Mouse (Mus musculus): ENCODE measurements around the gene Sfxn2. TPM values are rescaled to one million over a fixed set of nuclear protein-coding genes. Genes with fewer than 3 reads are reported as not detected.

Sfxn2 gene
- polyA plus RNA-seq, 1 experiment from 2014 or later = 8.1 TPM

DNA sequence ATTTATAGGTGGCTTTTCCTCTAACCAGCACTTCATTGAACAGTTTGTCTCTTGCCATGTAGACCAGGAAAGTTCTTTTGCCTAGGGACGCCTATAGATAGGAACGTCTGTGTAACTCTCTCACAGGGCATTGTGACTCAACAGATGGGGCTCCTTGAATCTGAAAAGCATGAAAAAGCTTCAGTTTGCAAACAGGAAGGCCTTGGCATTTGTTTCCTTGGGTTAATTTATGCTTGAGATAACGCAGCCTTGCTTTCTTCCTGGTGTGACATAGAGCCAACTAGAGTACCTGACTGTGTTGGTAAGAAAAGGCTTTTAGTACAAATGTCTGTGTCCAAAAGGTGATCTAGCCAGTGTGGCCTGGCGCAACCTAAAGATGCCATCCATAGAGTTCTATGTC, 29.2 kb downstream of the Sfxn2 start:
- Histone ChIP-seq H3K27ac (replicated peaks) (no peak overlapping the region), H3K9me3 (no peaks in the 10 kb centered on the region), H3K4me3 (no peak overlapping the region), H3K27me3 (replicated peaks) (no peaks in the 10 kb centered on the region), H3K4me2 (no peak overlapping the region), H3K4me1 (peaks cover 43% of the 10 kb centered on the region), H3K9ac (no peak overlapping the region), H3K36me3 (peaks cover 36% of the 10 kb centered on the region)
- no peak for ATAC-seq (ENCODE audit: extremely low read depth, insufficient number of reproducible peaks, low FRiP score, low TSS enrichment)
- WGBS = 79% methylated on average over 4 of the region's 4 CpGs

DNA sequence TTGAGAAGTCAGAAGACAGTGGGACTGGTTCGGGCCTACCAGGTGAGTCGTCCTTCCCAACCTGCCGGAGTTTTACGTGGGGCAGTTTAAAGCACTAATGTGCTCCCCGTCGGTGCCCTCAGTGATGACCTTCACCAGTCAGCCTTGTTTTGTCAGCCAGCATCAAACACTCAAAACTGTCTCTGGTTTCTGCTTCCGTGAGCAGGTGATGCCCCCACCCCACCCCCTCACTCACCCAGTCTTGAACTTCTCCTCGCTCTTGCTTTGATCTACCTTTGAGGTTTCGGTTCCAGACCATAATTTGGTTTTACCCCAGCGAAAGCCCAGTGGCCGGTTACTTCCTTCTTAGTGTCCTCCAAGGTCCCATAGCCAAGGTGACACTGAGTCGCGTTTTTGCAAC, 33.6 kb downstream of the Sfxn2 start:
- ATAC-seq (ENCODE audit: extremely low read depth, insufficient number of reproducible peaks, low FRiP score, low TSS enrichment) = no peak
- H3K27me3 ChIP-seq (replicated peaks) = no peaks in the 10 kb centered on the region
- H3K9me3 ChIP-seq = no peaks in the 10 kb centered on the region
- H3K9ac ChIP-seq = no peak overlapping the region
- H3K36me3 ChIP-seq = peaks cover 56% of the 10 kb centered on the region
- no peak overlapping the region for H3K27ac ChIP-seq (replicated peaks)
- peaks cover 44% of the 10 kb centered on the region for H3K4me1 ChIP-seq
- 89% methylated on average over 13 of the region's 13 CpGs for WGBS
- H3K4me2 ChIP-seq = no peak overlapping the region
- H3K4me3 ChIP-seq = no peak overlapping the region

DNA sequence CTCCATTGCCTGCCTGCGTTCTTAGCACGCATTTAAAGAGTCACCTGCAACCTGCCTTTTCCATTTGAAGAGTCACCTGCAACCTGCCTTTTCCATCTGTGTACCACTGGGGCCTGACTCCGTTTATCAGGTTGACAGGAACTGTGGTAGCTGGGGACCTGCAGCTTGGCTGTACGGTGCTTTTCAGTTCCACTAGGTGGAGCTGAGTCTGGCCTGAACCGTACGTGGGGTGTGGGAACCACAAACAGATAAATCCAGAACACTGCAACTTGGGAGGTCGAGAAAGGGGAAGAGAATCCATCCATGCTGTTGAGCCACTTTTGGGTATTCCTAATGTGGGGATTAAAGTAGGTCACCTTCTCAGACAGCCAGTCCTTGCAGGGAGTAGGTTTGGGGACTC, 34.3 kb downstream of the Sfxn2 start:
- H3K36me3 ChIP-seq = peaks cover 56% of the 10 kb centered on the region
- no peak overlapping the region for H3K9ac ChIP-seq
- H3K4me1 ChIP-seq = peaks cover 36% of the 10 kb centered on the region
- no peak overlapping the region for H3K27ac ChIP-seq (replicated peaks)
- no peaks in the 10 kb centered on the region for H3K9me3 ChIP-seq
- H3K27me3 ChIP-seq (replicated peaks) = no peaks in the 10 kb centered on the region
- WGBS = 32% methylated on average over 7 of the region's 7 CpGs
- no peak overlapping the region for H3K4me2 ChIP-seq
- no peak for ATAC-seq (ENCODE audit: extremely low read depth, insufficient number of reproducible peaks, low FRiP score, low TSS enrichment)
- no peak overlapping the region for H3K4me3 ChIP-seq

DNA sequence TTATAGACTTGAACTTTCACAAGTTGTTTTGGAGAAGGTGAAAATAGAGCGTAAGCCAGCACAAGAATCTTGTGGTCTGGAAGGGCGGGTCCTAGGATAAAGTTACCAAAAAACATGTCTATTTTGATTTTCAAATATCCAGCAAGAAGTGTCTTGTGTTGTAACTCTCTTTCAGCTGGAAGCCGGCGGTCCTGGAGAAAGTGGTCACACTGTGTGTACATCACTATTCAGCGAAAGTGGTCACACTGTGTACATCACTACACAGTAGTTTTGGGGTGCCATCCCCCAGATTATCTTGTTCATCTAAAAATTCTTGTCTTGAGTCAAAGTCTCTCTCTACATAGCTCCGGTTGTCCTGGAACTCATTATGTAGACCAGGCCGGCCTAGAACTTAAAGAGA, 35.0 kb downstream of the Sfxn2 start:
- H3K36me3 ChIP-seq = peaks cover 60% of the 10 kb centered on the region
- peaks cover 40% of the 10 kb centered on the region for H3K4me1 ChIP-seq
- WGBS = 97% methylated on average over 7 of the region's 7 CpGs
- no peak overlapping the region for H3K4me3 ChIP-seq
- no peaks in the 10 kb centered on the region for H3K9me3 ChIP-seq
- ATAC-seq (ENCODE audit: extremely low read depth, insufficient number of reproducible peaks, low FRiP score, low TSS enrichment) = no peak
- no peak overlapping the region for H3K9ac ChIP-seq
- H3K27ac ChIP-seq (replicated peaks) = no peak overlapping the region
- H3K4me2 ChIP-seq = no peak overlapping the region
- H3K27me3 ChIP-seq (replicated peaks) = no peaks in the 10 kb centered on the region

DNA sequence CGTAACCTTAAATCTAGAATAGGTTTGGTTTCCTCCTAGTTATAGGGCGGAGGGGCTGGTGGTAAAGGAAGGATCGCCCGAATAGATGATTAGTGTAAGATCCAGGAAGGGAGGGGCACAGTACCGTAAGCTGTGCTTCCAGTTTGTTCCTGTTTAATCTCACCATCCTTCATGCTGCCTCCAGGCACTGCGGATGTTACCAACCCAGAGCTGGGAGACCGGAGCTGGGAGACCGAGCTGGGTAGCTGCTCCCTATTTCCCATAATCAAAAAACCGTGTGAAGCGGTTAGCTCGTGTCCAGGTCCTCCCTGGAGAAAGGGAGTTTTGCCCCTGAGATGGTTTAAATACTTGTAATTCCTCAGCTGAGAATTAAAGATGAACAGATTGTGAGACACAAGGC, 43.2 kb downstream of the Sfxn2 start:
- Histone ChIP-seq H3K36me3 (peaks cover 22% of the 10 kb centered on the region), H3K9ac (no peak overlapping the region), H3K4me3 (no peak overlapping the region), H3K27ac (replicated peaks) (no peak overlapping the region), H3K9me3 (no peaks in the 10 kb centered on the region), H3K4me2 (no peak overlapping the region), H3K4me1 (peaks cover 81% of the 10 kb centered on the region), H3K27me3 (replicated peaks) (no peaks in the 10 kb centered on the region)
- WGBS = 63% methylated on average over 11 of the region's 11 CpGs
- no peak for ATAC-seq (ENCODE audit: extremely low read depth, insufficient number of reproducible peaks, low FRiP score, low TSS enrichment)

DNA sequence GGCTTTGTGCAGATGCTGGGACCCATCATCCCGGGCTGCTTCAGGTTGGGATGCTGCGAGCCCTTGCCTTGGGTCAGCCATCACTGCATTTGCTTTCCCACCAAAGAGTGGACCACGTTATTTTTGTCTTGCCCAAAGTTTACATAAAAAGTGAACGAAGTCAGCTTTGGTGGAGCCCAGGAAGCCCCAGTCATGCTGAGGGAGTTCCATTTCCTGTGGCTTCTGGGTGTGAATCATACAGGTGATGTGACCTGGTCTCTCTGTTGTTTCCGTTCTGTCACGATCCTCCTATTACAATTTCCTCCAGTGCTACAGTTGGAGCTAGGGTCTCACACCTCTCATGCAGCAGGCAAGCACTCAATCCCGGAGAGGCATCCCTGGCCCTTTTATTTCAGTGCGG, 44.2 kb downstream of the Sfxn2 start:
- H3K9me3 ChIP-seq = no peaks in the 10 kb centered on the region
- no peak for ATAC-seq (ENCODE audit: extremely low read depth, insufficient number of reproducible peaks, low FRiP score, low TSS enrichment)
- H3K4me3 ChIP-seq = no peak overlapping the region
- peak overlapping the region; percentile 98; the same call in 1 of the 2 replicates for H3K27ac ChIP-seq (replicated peaks)
- no peaks in the 10 kb centered on the region for H3K27me3 ChIP-seq (replicated peaks)
- H3K9ac ChIP-seq = 0 out of 2 replicates have a peak overlapping the region, but pooled peaks have one; percentile 6
- H3K36me3 ChIP-seq = peaks cover 22% of the 10 kb centered on the region
- 66% methylated on average over 8 of the region's 8 CpGs for WGBS
- H3K4me1 ChIP-seq = peaks cover 91% of the 10 kb centered on the region
- no peak overlapping the region for H3K4me2 ChIP-seq

GRCm38 (mm10) chr19:46618322-46618721, 45.2 kb downstream of the Sfxn2 start:
- WGBS = 66% methylated on average over 9 of the region's 9 CpGs
- no peak overlapping the region for H3K4me3 ChIP-seq
- ATAC-seq (ENCODE audit: extremely low read depth, insufficient number of reproducible peaks, low FRiP score, low TSS enrichment) = no peak
- H3K27ac ChIP-seq (replicated peaks) = peak overlapping the region; percentile 98
- H3K9ac ChIP-seq = no peak overlapping the region
- peaks cover 16% of the 10 kb centered on the region for H3K36me3 ChIP-seq
- no peak overlapping the region for H3K4me2 ChIP-seq
- no peaks in the 10 kb centered on the region for H3K27me3 ChIP-seq (replicated peaks)
- no peaks in the 10 kb centered on the region for H3K9me3 ChIP-seq
- H3K4me1 ChIP-seq = peaks cover 89% of the 10 kb centered on the region

DNA sequence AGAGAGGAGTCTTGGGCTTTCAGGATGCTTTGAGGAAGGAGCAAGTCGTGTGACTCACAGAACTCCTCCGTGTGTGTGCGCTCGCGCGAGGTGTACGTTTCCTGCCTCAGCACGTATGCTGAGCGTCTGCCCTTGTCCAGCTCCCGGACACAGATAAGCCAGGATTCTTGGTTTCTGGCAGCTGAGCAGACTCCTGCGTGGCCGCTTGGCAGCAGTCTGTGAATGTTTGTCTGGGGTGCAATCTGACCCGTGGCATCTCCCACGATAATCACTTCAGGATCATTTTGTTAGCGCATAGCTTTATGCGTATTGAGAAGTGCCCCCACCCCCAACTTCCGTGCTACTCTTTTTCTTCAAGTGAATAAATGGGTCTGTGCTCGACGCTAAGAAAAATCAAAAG, 45.8 kb downstream of the Sfxn2 start:
- no peaks in the 10 kb centered on the region for H3K9me3 ChIP-seq
- no peak overlapping the region for H3K4me3 ChIP-seq
- no peak for ATAC-seq (ENCODE audit: extremely low read depth, insufficient number of reproducible peaks, low FRiP score, low TSS enrichment)
- no peaks in the 10 kb centered on the region for H3K27me3 ChIP-seq (replicated peaks)
- WGBS = 29% methylated on average over 19 of the region's 19 CpGs
- H3K36me3 ChIP-seq = peaks cover 9% of the 10 kb centered on the region
- H3K4me1 ChIP-seq = peaks cover 94% of the 10 kb centered on the region
- H3K9ac ChIP-seq = peak overlapping the region; percentile 59
- peak overlapping the region; percentile 98 for H3K27ac ChIP-seq (replicated peaks)
- H3K4me2 ChIP-seq = peak overlapping the region; percentile 48

- Histone ChIP-seq H3K36me3 (peaks cover 4% of the 10 kb centered on the region; the same call in 1 of the 2 replicates), H3K4me2 (peak overlapping the region; percentile 48; the same call in 1 of the 2 replicates), H3K9ac (peak overlapping the region; percentile 59), H3K27ac (replicated peaks) (peak overlapping the region; percentile 98), H3K27me3 (replicated peaks) (no peaks in the 10 kb centered on the region), H3K4me1 (peaks cover 98% of the 10 kb centered on the region), H3K4me3 (no peak overlapping the region), H3K9me3 (no peaks in the 10 kb centered on the region)
- 85% methylated on average over 6 of the region's 6 CpGs for WGBS
- no peak for ATAC-seq (ENCODE audit: extremely low read depth, insufficient number of reproducible peaks, low FRiP score, low TSS enrichment)
Observed at GRCm38 (mm10) chr19:46619518-46619917, 46.4 kb downstream of the Sfxn2 start.

GRCm38 (mm10) chr19:46620016-46620808, 47.0 kb downstream of the Sfxn2 start:
- H3K4me2 ChIP-seq = peak overlapping the region; percentile 42
- H3K9ac ChIP-seq = peak overlapping the region; percentile 37
- no peaks in the 10 kb centered on the region for H3K9me3 ChIP-seq
- H3K27ac ChIP-seq (replicated peaks) = peak overlapping the region; percentile 98
- peaks cover 6% of the 10 kb centered on the region for H3K36me3 ChIP-seq
- no peaks in the 10 kb centered on the region for H3K27me3 ChIP-seq (replicated peaks)
- H3K4me3 ChIP-seq = no peak overlapping the region
- no peak for ATAC-seq (ENCODE audit: extremely low read depth, insufficient number of reproducible peaks, low FRiP score, low TSS enrichment)
- 41% methylated on average over 14 of the region's 14 CpGs for WGBS
- H3K4me1 ChIP-seq = peaks cover 98% of the 10 kb centered on the region

DNA sequence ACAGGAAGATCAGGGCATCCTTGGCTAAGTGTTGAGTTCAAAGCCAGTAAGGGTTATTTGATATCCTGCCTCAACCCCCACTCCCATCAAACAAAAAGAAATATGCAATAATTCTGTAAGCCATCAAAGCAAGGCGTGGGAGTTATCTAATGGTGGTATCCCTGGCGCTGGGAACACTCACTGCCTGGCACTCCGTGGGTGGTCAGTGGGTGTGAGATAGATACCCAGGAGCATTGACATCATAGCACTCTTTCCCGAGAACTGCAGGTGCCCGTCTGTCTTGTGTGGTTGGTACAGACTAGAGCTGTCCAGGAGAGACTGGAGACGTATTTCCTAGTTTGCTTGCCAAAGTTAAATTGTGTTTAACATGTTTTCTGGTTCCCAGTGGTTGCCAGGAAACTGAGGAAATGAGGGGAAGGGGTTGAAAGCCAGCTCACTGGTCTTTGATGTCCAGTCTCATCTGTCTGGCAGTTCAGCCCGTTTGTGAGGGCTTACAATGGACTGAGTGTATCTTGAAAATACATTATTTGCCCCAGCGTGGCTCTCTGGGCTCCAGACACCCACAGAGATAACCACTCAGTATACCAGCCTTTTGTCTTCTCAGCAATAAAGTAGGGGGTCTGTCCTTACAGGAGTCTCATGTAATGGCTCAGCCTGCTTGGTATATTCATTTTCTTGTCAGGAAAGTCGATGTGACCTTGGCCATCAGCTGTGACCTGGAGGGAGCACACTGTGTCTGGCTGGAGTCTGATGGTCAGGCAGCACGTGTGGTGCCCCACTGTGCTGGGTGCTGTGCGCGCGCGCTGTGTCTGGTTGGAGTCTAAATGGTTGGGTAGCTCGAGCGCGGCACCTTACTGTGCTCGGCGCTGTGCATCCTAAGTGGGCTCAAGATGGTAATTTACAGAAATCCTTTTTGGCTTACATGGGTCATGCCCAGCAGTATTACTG, 48.3 kb downstream of the Sfxn2 start:
- H3K4me1 ChIP-seq = peaks cover 95% of the 10 kb centered on the region
- peak overlapping the region; percentile 98 for H3K27ac ChIP-seq (replicated peaks)
- WGBS = 69% methylated on average over 19 of the region's 19 CpGs
- H3K4me2 ChIP-seq = no peak overlapping the region
- H3K9ac ChIP-seq = peak overlapping the region; percentile 90; the same call in 1 of the 2 replicates
- H3K4me3 ChIP-seq = no peak overlapping the region
- no peaks in the 10 kb centered on the region for H3K27me3 ChIP-seq (replicated peaks)
- peaks cover 16% of the 10 kb centered on the region for H3K36me3 ChIP-seq
- no peak for ATAC-seq (ENCODE audit: extremely low read depth, insufficient number of reproducible peaks, low FRiP score, low TSS enrichment)
- no peaks in the 10 kb centered on the region for H3K9me3 ChIP-seq
